Mouse (Mus musculus) stomach, embryonic 16.5 days (tissue): ENCODE measurements around the gene Tcf3. TPM values are rescaled to one million over a fixed set of nuclear protein-coding genes. Genes with fewer than 3 reads are reported as not detected.
A peak's percentile ranks its signal among the peaks of the same experiment; 100 is the strongest.

Experiments
- ATAC-seq: fragments of 200-750 bp; cut with Nextera tagmentation; 2 replicates; pipeline ENCODE4 v1.8.0; 2017; ENCODE audit warnings: moderate number of reproducible peaks, moderate TSS enrichment; ENCODE audit not compliant: insufficient read depth, low FRiP score
- H3K27ac ChIP-seq: fragments of 300-500 bp; sonication (generic); 2 replicates; pipeline ENCODE4 v1.5.1; 2014; ENCODE audit warnings: low read length
- H3K27me3 ChIP-seq: fragments of 300-500 bp; sonication (generic); 2 replicates; pipeline ENCODE4 v1.6.1; 2014; ENCODE audit warnings: low read length, control low read depth, mixed read lengths; ENCODE audit not compliant: control insufficient read depth, insufficient read depth
- H3K36me3 ChIP-seq: fragments of 300-500 bp; sonication (generic); 2 replicates; pipeline ENCODE4 v1.6.1; 2014; ENCODE audit warnings: low read length; ENCODE audit not compliant: control insufficient read depth, insufficient read depth
- H3K4me1 ChIP-seq: fragments of 300-500 bp; sonication (generic); 2 replicates; pipeline ENCODE4 v1.6.1; 2014; ENCODE audit warnings: low read length, control low read depth, mixed read lengths; ENCODE audit not compliant: control insufficient read depth, insufficient read depth
- H3K4me2 ChIP-seq: fragments of 300-500 bp; sonication (generic); 2 replicates; pipeline ENCODE4 v1.6.1; 2014; ENCODE audit warnings: low read depth, low read length, mixed read lengths
- H3K4me3 ChIP-seq: fragments of 300-500 bp; sonication (generic); replicated peaks from 2 replicates; pipeline ENCODE4 v1.5.1; 2014; ENCODE audit warnings: mild to moderate bottlenecking, low read length
- H3K9ac ChIP-seq: fragments of 300-500 bp; sonication (generic); 2 replicates; pipeline ENCODE4 v1.6.1; 2014; ENCODE audit warnings: low read length
- H3K9me3 ChIP-seq: fragments of 300-500 bp; sonication (generic); replicated peaks from 2 replicates; pipeline ENCODE4 v1.6.1; 2016; ENCODE audit warnings: low read length, control low read depth; ENCODE audit not compliant: control insufficient read depth
- WGBS: fragments of 180-500 bp; shearing (Covaris S2); extraction: QIAGEN DNeasy Blood & Tissue Kit; methylation state at CpG from one replicate; pipeline ENCODE4 v1.1.7; 2014; 5-methylcytosine and 5-hydroxymethylcytosine counted together
- polyA plus RNA-seq: library from polyadenylated mRNA; unstranded; fragments of >200 nt; fragmentation: Nextera tagmentation; extraction: Ambion mirVana; gene quantifications from 2 replicates; pipeline ENCODE4 v1.2.1, GENCODE M21; 2015

Tcf3 gene
- polyA plus RNA-seq, 1 experiment from 2014 or later, result 57.9 TPM

- no peaks in the 10 kb centered on the region for H3K27me3 ChIP-seq
- H3K9ac ChIP-seq, result peak overlapping the region; percentile 98
- WGBS, result under 1% methylated on average over 83 of the region's 94 CpGs
- peaks cover 8% of the 10 kb centered on the region for H3K36me3 ChIP-seq
- H3K4me1 ChIP-seq, result peaks cover 28% of the 10 kb centered on the region
- H3K27ac ChIP-seq, result peak overlapping the region; percentile 82
- H3K4me2 ChIP-seq, result peak overlapping the region; percentile 80
- no peak for ATAC-seq
- no peaks in the 10 kb centered on the region for H3K9me3 ChIP-seq
- peak overlapping the region; percentile 80 for H3K4me3 ChIP-seq
Measured at GRCm38 (mm10) chr10:80386735-80387471, 46.5 kb downstream of the Tcf3 start.

DNA sequence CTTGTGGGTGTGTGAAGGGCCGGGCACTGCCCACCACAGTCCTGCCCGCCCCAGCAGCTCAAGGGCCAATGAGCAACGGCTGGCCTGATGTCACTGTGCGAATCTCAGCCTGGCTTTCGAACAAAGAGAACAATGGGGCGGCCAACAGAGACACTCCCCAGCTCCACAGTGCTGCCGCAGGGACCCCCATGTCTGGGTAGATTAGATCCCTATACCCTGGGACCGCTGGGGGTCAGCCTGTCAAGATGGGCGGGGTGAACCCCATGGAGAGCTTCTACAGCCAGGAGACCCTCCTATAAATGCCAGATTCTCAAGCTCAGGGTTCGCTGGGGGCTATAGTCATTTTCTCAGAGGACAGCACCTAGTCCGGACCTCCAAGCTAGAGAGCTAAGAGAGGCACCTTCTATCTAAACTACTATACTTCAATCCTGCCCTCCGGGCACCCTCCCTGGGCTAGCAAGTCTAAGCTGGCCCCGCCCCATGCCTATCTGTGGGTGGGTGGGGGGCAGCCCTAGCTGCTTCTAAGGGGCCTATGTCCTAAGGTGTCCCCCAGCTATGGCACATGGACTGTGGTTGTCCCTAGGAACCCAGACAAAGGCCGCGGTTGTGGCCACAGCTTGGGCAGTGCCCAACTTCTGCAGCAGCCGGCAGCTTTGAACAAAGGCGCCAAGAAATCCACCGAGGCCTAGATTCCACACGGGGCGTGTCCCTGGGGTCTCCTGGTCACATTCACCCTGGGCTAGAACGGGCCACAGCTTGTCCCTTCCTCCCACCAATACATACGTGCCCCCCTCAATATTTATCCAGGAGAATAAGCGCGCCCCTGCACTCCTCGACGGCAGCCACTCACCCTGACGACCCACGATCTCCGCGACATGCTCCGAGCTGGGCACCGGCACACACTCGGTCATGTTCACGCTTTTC lies 47.4 kb downstream of the Tcf3 start:
- peak; percentile 27; the same call in 1 of the 2 replicates for ATAC-seq
- no peaks in the 10 kb centered on the region for H3K9me3 ChIP-seq
- WGBS, result 3% methylated on average over 34 of the region's 34 CpGs

GRCm38 (mm10) chr10:80385310-80385709 lies 48.1 kb downstream of the Tcf3 start:
- Histone ChIP-seq H3K9ac (peak overlapping the region; percentile 98), H3K27me3 (no peaks in the 10 kb centered on the region), H3K9me3 (no peaks in the 10 kb centered on the region), H3K36me3 (peaks cover 16% of the 10 kb centered on the region), H3K4me3 (peak overlapping the region; percentile 80), H3K4me1 (peaks cover 25% of the 10 kb centered on the region), H3K4me2 (peak overlapping the region; percentile 80), H3K27ac (no peak overlapping the region; the same call in 1 of the 2 replicates)
- no peak for ATAC-seq
- 22% methylated on average over 7 of the region's 7 CpGs for WGBS

More for the DNA sequence above, 47.4 kb downstream of the Tcf3 start:
- no peaks in the 10 kb centered on the region for H3K27me3 ChIP-seq
- H3K27ac ChIP-seq, result peak overlapping the region; percentile 82
- peak overlapping the region; percentile 80 for H3K4me3 ChIP-seq
- peak overlapping the region; percentile 98 for H3K9ac ChIP-seq
- peaks cover 28% of the 10 kb centered on the region for H3K4me1 ChIP-seq
- H3K36me3 ChIP-seq, result peaks cover 10% of the 10 kb centered on the region
- H3K4me2 ChIP-seq, result peak overlapping the region; percentile 80

DNA sequence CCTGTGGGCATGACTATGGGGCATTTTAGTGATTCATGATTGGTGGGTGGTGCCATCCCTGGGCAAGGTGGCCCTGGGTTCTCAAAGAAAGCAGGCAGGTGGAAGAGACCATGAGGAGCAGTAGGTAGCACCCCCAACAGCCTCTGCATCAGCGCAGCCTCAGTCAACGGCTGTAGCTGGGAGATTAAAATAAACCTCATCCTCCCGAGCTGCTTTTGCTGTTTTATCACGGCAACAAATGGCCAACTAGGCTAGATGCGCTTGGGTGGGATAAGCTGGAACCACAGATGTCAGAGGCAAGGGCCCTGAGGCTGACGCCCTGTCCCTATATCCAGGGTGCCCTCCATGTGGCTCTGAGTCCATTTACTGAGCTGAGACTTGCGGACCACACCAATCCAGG lies 48.7 kb downstream of the Tcf3 start:
- H3K36me3 ChIP-seq, result peaks cover 16% of the 10 kb centered on the region

GRCm38 (mm10) chr10:80384115-80384639 lies 49.3 kb downstream of the Tcf3 start:
- H3K9ac ChIP-seq, result peak overlapping the region; percentile 9; the same call in 1 of the 2 replicates
- no peak for ATAC-seq
- peaks cover 25% of the 10 kb centered on the region for H3K4me1 ChIP-seq
- H3K9me3 ChIP-seq, result no peaks in the 10 kb centered on the region
- no peaks in the 10 kb centered on the region for H3K27me3 ChIP-seq
- no peak overlapping the region for H3K27ac ChIP-seq
- peaks cover 16% of the 10 kb centered on the region for H3K36me3 ChIP-seq
- 81% methylated on average over 4 of the region's 4 CpGs for whole genome bisulfite sequencing
- H3K4me3 ChIP-seq, result no peak overlapping the region
- peak overlapping the region; percentile 80; the same call in 1 of the 2 replicates for H3K4me2 ChIP-seq

More for the DNA sequence above, 48.7 kb downstream of the Tcf3 start:
- ATAC-seq, result no peak
- Histone ChIP-seq H3K4me2 (peak overlapping the region; percentile 80), H3K27ac (no peak overlapping the region), H3K9me3 (no peaks in the 10 kb centered on the region), H3K9ac (peak overlapping the region; percentile 98), H3K4me3 (peak overlapping the region; percentile 80), H3K27me3 (no peaks in the 10 kb centered on the region), H3K4me1 (peaks cover 25% of the 10 kb centered on the region)
- WGBS, result 79% methylated on average over 7 of the region's 7 CpGs

GRCm38 (mm10) chr10:80383431-80383830 lies 50.0 kb downstream of the Tcf3 start:
- WGBS, result 55% methylated on average over 4 of the region's 4 CpGs
- no peak for ATAC-seq
- no peak overlapping the region for H3K4me2 ChIP-seq
- H3K9me3 ChIP-seq, result no peaks in the 10 kb centered on the region
- H3K27ac ChIP-seq, result no peak overlapping the region
- peaks cover 16% of the 10 kb centered on the region for H3K36me3 ChIP-seq
- no peaks in the 10 kb centered on the region for H3K27me3 ChIP-seq
- H3K4me1 ChIP-seq, result peaks cover 24% of the 10 kb centered on the region
- no peak overlapping the region for H3K4me3 ChIP-seq
- H3K9ac ChIP-seq, result no peak overlapping the region

DNA sequence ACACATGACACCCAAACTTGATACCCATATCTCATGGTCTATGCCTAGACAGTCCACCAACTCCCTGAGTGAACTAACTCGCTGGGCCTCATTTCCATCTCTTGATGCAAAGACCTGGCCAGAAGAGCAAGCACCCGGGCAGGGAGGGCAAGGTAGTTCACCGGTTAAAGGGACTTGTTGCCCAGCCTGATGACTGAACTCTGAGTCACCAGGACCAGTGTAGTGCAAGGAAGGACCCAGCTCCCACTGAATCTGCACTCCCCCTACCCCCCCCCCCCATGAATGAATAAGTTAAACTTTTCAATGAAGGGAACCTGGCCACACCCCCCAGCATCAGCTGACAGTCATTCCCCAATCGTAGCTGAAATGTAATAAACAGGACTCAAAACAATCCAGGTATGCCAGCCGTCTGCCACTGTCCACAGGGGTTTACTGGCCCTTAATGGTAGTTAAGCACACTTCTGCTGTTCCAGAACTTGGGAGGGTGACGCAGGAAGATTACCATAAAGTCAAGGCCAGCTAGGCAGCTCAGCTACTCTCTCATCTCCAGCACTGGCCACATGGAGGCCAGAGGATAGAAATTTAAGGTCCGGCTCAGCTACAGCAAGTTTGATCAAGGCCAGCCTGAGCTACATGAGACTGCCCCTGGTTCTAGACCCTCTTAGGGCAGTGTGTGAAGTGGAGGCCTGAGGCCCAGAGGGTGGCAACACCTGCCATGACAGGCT lies 50.6 kb downstream of the Tcf3 start:
- no peaks in the 10 kb centered on the region for H3K9me3 ChIP-seq
- H3K27me3 ChIP-seq, result no peaks in the 10 kb centered on the region
- 83% methylated on average over 7 of the region's 7 CpGs for WGBS
- H3K36me3 ChIP-seq, result peaks cover 16% of the 10 kb centered on the region
- H3K4me2 ChIP-seq, result no peak overlapping the region
- no peak overlapping the region for H3K9ac ChIP-seq
- H3K4me1 ChIP-seq, result peaks cover 19% of the 10 kb centered on the region
- H3K4me3 ChIP-seq, result no peak overlapping the region
- H3K27ac ChIP-seq, result no peak overlapping the region
- ATAC-seq, result no peak

- no peaks in the 10 kb centered on the region for H3K27me3 ChIP-seq
- no peaks in the 10 kb centered on the region for H3K4me1 ChIP-seq
- H3K4me3 ChIP-seq, result no peak overlapping the region
- ATAC-seq, result no peak
- H3K9ac ChIP-seq, result no peak overlapping the region
- H3K36me3 ChIP-seq, result peaks cover 16% of the 10 kb centered on the region
- no peak overlapping the region for H3K27ac ChIP-seq
- H3K9me3 ChIP-seq, result no peaks in the 10 kb centered on the region
- no peak overlapping the region for H3K4me2 ChIP-seq
- 43% methylated on average over 10 of the region's 10 CpGs for WGBS
Measured at GRCm38 (mm10) chr10:80377716-80378115, 55.7 kb downstream of the Tcf3 start.
